Mouse (Mus musculus) megakaryocyte, embryonic 14.5 days (primary cell): ENCODE results near the gene Cacna1d. TPM values are rescaled to one million over a fixed set of nuclear protein-coding genes. Genes with fewer than 3 reads are reported as not detected.
A peak's percentile ranks its signal among the peaks of the same experiment; 100 is the strongest.

ENCODE experiments used
- H3K27me3 ChIP-seq: replicated peaks from 2 replicates; pipeline ENCODE3; 2012; ENCODE audit warnings: inconsistent platforms
- H3K36me3 ChIP-seq: replicated peaks from 2 replicates; pipeline ENCODE3; 2012; ENCODE audit warnings: low read length, inconsistent platforms, mixed read lengths
- H3K4me1 ChIP-seq: 2 replicates; pipeline ENCODE4 v1.6.1; 2012; ENCODE audit warnings: inconsistent platforms
- H3K4me3 ChIP-seq: replicated peaks from 2 replicates; pipeline ENCODE3; 2012; ENCODE audit warnings: moderate library complexity, mild to moderate bottlenecking, inconsistent platforms
- H3K9me3 ChIP-seq: 2 replicates; pipeline ENCODE4 v1.6.1; 2012; ENCODE audit warnings: inconsistent platforms
- FLI1 ChIP-seq: IDR thresholded peaks from 2 replicates; pipeline ENCODE4 v1.6.1; 2012; ENCODE audit warnings: low read length, inconsistent platforms, mixed read lengths
- GATA1 ChIP-seq: IDR thresholded peaks from 3 replicates; pipeline ENCODE4 v1.6.1; 2012; ENCODE audit warnings: mixed read lengths, low read length, inconsistent platforms, borderline replicate concordance
- polyA plus RNA-seq: library from polyadenylated mRNA; stranded (reverse); fragments of >175 nt; gene quantifications from 2 replicates; pipeline ENCODE4 v1.2.3, GENCODE M21; 2012; ENCODE audit warnings: low replicate concordance; ENCODE audit not compliant: insufficient read depth

The Cacna1d gene
- polyA plus RNA-seq, 1 experiment, result 0.02 TPM

DNA sequence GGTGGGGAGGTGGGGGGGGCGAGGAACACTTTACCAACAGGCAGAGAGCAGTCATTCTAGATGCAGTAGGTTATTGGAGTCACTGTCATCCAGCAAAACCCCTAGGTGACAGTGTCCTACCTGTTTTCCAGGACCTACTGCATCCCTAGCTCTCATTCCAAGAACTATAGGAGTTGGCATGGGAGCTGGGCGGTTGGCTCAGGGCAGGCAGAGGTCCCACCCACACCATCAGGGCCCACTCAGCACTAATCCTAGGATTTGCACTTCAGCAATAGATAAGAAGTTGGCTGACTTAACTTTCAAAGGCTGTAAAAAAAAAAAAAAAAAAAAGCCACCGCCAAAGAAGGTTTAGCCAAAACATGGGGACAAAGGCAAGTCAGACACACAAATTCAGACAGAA is 285.4 kb downstream of the Cacna1d start:
- H3K27me3 ChIP-seq, result peaks cover 4% of the 10 kb centered on the region
- H3K9me3 ChIP-seq, result peaks cover 9% of the 10 kb centered on the region
- peaks cover 2% of the 10 kb centered on the region; the same call in 1 of the 2 replicates for H3K4me1 ChIP-seq
- no peaks in the 10 kb centered on the region for H3K36me3 ChIP-seq
- no peak for TF ChIP-seq FLI1
- TF ChIP-seq GATA1, result no peak
- H3K4me3 ChIP-seq, result no peak overlapping the region

DNA sequence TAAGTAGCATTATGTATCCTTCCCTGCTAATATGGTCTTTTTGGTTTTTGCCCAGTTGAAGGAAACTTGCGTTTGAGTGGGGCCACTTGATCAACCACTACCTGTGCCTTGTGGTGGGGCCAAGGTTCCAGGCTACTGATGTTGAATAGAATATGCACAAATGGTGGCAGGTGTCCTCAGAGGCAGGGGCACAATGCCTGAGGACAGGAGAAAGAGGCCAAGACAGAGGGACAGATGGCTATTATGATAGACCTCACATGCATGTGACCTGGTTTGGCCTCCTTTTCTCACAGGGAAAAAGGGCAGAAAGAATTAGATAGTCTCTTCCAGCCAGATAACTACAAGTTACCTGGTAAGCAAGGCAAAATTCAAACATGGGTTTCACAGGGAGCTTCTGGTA is 286.7 kb downstream of the Cacna1d start:
- Histone ChIP-seq H3K36me3 (no peaks in the 10 kb centered on the region), H3K9me3 (peaks cover 9% of the 10 kb centered on the region), H3K27me3 (peaks cover 3% of the 10 kb centered on the region), H3K4me3 (no peak overlapping the region), H3K4me1 (no peaks in the 10 kb centered on the region)
- TF ChIP-seq FLI1 (no peak), GATA1 (no peak)

DNA sequence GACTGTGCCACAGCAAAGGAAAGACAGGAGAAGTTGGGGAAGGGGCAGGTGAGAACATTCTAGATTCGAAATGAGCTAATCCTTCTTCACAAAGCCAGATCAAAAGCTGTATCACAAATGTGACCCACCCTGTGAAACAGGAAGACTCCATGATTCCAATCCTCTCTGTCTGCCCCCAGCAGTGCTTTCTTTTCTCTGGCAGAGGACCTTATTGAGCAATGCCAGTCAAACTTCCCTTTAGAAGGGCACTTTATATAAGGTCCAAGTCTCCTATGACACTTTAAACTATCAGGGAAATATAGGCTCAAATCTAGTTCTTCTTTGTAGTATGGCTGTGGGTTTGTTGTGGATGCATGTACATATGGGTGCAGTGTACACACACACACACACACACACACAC is 290.9 kb downstream of the Cacna1d start:
- TF ChIP-seq GATA1 (no peak), FLI1 (no peak)
- H3K36me3 ChIP-seq, result no peaks in the 10 kb centered on the region
- H3K9me3 ChIP-seq, result no peaks in the 10 kb centered on the region
- no peak overlapping the region for H3K4me3 ChIP-seq
- H3K27me3 ChIP-seq, result no peaks in the 10 kb centered on the region
- H3K4me1 ChIP-seq, result peaks cover 23% of the 10 kb centered on the region

DNA sequence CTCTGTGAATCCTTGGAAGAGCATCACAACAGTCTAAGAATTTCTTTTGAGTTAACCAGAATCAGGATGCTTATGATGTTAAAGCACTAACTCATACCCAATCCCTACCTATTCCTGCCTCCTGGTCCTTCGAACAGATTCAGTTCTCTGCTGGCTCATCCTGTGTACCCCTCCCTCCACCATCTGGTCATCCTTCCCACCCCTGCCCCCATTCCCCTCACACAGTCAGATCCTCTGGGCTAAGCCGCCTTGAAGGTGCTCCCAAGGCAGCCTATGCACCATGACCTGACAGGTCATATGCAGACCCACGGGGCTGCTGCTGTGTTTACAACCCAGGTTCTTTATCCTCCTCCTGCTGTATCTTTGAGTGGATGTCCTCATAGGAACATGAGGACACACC is 292.4 kb downstream of the Cacna1d start:
- TF ChIP-seq FLI1 (no peak), GATA1 (no peak)
- Histone ChIP-seq H3K4me3 (no peak overlapping the region), H3K9me3 (no peaks in the 10 kb centered on the region), H3K36me3 (no peaks in the 10 kb centered on the region), H3K27me3 (no peaks in the 10 kb centered on the region), H3K4me1 (peaks cover 23% of the 10 kb centered on the region)

DNA sequence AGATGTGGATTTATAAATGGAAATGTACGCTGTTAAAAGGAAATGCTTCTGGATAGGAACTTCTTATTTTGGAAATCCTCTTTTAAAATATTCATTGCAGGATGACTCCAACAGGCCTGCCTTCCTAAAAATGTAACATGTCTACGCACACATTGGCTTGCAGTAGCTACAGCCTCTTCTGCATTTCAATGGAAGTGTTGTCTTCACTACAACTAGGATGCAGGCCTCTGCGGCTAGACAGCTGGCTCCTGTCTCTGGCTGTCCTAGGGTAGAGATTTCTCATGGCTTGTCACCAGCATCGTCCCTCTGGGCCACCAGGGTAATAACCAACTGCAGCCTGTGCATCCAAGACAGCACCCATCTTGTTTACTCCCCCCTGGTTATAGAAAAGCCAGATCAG is 293.1 kb downstream of the Cacna1d start:
- peaks cover 23% of the 10 kb centered on the region for H3K4me1 ChIP-seq
- H3K4me3 ChIP-seq, result no peak overlapping the region
- H3K36me3 ChIP-seq, result no peaks in the 10 kb centered on the region
- TF ChIP-seq FLI1 (no peak), GATA1 (no peak)
- H3K9me3 ChIP-seq, result no peaks in the 10 kb centered on the region
- H3K27me3 ChIP-seq, result no peaks in the 10 kb centered on the region

DNA sequence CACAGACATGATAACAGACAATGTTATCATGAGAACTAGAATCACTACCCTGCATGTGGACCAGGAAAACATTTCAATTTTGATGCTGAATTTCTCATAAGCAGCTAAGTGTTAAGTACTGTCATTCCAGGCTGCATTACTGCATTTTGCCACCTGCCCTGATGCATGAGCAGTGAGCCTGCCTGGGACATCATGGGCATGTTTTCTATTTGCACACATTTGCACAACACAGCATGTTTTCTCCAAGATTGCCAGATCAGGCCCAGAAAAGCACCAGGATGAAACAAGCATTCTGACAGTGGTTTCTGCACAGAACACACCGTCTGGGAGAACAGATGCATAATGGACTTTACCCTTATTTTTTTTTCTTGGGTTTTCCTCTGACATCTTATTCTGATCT is 294.3 kb downstream of the Cacna1d start:
- Histone ChIP-seq H3K27me3 (no peaks in the 10 kb centered on the region), H3K4me3 (no peak overlapping the region), H3K9me3 (no peaks in the 10 kb centered on the region), H3K4me1 (peaks cover 28% of the 10 kb centered on the region), H3K36me3 (no peaks in the 10 kb centered on the region)
- TF ChIP-seq FLI1, result no peak
- TF ChIP-seq GATA1, result no peak

DNA sequence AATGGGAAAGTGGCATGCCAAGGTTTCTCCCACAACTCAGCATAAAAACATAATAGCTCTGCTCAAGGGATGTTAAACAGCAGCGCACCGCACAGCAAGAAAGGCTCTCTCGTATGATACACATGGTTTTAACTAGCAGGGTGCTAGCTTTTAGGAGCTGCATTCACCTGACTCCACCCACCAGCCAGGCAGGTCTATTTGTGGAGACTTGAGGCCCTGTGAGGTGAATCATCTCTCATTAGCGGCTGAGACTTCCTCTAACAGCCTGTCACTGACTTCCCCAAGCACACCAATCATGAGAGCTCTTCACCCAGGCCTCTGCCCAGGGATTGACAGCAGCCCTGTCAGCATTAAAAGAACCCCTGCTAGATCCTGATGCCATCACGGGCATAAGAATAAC is 295.0 kb downstream of the Cacna1d start:
- no peaks in the 10 kb centered on the region for H3K36me3 ChIP-seq
- TF ChIP-seq GATA1, result no peak
- TF ChIP-seq FLI1, result no peak
- H3K27me3 ChIP-seq, result no peaks in the 10 kb centered on the region
- H3K9me3 ChIP-seq, result no peaks in the 10 kb centered on the region
- H3K4me1 ChIP-seq, result peaks cover 28% of the 10 kb centered on the region
- no peak overlapping the region for H3K4me3 ChIP-seq

DNA sequence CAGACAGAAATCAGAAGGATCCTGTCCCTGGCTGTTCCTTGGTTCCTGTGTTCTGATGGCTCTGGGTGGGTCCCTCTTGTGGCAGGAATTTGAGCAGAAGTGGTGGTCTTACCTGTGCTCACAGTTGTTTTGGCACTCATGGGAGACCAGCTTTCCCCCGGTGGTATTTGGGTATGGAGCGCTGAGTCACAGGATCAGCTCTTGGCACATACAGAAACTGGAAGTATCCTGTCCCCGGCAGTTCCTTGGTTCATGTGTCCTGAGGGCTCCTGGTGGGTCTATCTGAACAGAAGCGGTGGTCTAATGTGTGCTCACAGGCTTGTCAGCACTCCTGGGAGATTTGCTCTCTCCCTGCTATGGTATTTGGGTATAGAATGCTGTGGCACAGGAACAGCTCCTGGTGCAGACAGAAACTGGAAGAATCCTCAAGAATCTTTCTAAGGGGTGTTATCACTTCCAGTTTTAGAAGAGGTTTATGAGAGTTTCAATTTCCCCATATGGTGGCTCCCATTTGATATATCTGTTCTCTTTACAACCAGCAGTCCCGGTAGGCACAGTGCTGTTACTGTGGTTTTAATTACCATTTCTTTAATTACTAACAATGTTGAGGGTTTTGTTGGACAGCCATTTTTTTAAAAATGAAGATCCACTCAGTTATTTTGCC is 300.8 kb downstream of the Cacna1d start:
- Histone ChIP-seq H3K27me3 (no peaks in the 10 kb centered on the region), H3K9me3 (peaks cover 5% of the 10 kb centered on the region; the same call in 1 of the 2 replicates), H3K4me1 (peaks cover 5% of the 10 kb centered on the region), H3K36me3 (no peaks in the 10 kb centered on the region), H3K4me3 (peak overlapping the region; percentile 3)
- TF ChIP-seq GATA1 (no peak), FLI1 (no peak)

DNA sequence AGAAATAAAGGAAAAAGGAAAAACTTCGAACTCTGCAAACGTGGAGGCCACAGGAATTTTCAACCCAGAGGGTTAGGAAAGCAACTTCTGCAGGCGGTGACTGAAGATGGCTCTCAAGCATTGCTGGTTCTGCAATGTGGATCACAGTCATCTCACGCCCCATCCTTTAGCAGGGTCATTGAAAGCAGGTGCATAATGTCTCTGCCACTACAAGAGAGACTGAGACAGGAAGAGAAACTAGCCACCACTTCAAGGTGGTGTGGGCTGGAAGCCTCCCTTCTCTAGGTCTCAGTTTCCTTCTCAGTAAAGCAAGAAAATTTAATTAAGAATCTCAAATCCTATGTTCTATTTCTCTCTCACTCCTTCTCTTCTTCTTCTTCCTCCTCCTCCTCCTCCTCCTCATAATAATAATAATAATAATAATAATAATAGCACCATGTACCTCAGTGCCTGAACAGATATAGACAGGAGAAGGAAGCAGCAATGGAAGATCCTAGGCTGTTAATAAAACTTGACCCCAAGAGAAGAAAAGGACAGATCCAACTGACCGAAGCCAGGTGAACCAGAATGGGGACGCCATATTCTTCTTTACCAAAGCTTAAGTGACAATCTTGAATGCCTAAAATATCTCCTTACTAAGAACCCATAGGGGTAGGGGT is 305.5 kb downstream of the Cacna1d start:
- no peak for TF ChIP-seq GATA1
- TF ChIP-seq FLI1, result no peak
- Histone ChIP-seq H3K27me3 (peaks cover 4% of the 10 kb centered on the region), H3K4me3 (no peak overlapping the region), H3K4me1 (no peaks in the 10 kb centered on the region), H3K9me3 (peaks cover 7% of the 10 kb centered on the region; the same call in 1 of the 2 replicates), H3K36me3 (no peaks in the 10 kb centered on the region)

DNA sequence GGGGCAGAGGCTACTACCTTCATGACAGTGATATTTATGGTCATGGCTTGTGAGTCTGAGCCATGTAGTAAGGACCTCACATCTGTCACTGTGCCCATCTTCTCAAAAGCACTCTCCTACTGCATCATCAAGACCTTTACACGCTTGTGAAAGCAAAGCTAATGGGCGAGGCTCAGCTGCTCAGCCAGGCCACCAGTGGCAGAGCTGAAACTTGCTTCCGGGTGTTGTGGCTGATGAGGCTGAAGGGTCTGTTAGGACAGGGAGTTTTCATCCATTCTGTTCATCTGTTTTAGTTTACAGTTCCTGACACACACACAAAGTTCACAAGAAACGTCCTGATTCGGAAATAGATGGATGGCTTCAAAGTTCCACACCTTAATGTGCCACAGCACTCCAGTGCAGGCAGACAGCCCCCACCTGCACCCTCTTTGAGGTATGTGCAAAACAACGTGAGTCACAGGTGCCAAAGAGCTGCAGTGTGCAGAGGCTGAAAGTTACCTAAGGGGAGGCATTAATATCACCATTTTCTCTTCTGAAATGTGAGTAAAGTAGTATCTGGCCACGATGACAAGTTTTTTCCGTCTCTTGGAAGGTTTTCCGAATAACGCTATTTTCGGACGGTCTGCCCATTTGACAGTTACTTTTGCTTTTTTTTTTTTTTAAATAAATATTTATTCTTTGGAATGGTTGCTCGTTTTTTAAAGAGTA is 306.7 kb downstream of the Cacna1d start:
- Histone ChIP-seq H3K9me3 (0 out of 2 replicates have a peak, but pooled peaks cover 2% of the 10 kb centered on the region), H3K36me3 (no peaks in the 10 kb centered on the region), H3K4me3 (no peak overlapping the region), H3K27me3 (peaks cover 14% of the 10 kb centered on the region), H3K4me1 (no peaks in the 10 kb centered on the region)
- TF ChIP-seq GATA1 (no peak), FLI1 (no peak)
